Mouse (Mus musculus): ENCODE measurements around the gene Lpin2.

Lpin2 gene

DNA sequence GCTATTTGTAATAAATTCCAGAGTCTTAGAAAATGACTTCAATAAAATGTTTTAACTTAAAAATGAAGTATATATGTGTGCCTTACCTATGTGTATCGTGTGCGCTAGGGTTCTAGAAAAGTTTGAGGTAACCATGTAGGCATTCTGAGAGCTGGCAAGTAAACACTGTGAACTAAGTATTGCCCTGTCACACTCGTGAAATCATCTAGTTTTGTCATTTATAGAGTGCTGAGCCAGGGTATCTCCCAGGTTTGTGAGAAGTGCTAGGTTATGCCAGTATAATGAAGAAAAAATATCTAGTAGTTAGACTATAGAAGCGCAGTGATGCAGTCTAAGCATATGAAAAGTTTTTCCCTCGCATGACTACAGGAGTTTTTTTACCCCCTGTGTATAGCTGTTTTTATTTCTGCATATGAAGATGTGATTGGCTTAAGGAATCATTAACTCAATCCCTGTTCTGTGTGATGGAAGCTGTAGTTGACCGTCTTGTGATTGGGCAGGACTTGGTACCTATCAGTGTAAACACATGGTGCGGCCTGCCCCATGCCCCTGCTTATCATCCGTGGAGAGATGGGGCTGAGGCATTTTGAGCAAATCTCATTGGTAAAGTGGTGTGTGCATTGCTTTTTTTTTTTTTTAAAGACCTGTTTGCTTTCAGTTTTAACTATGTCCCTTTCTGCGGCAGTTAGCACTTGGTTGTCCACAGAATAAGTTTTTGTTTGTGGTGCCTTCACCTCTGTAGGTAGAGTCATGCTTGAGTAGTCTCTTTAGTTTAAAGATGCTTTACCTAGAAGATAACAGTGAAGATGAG is 21.8 kb downstream of the Lpin2 start:
- peak; percentile 44 for DNase-seq (ENCODE audit: low read depth)

GRCm38 (mm10) chr17:71204809-71205091 is 22.4 kb downstream of the Lpin2 start:
- DNase-seq (ENCODE audit: low read depth): no peak

DNA sequence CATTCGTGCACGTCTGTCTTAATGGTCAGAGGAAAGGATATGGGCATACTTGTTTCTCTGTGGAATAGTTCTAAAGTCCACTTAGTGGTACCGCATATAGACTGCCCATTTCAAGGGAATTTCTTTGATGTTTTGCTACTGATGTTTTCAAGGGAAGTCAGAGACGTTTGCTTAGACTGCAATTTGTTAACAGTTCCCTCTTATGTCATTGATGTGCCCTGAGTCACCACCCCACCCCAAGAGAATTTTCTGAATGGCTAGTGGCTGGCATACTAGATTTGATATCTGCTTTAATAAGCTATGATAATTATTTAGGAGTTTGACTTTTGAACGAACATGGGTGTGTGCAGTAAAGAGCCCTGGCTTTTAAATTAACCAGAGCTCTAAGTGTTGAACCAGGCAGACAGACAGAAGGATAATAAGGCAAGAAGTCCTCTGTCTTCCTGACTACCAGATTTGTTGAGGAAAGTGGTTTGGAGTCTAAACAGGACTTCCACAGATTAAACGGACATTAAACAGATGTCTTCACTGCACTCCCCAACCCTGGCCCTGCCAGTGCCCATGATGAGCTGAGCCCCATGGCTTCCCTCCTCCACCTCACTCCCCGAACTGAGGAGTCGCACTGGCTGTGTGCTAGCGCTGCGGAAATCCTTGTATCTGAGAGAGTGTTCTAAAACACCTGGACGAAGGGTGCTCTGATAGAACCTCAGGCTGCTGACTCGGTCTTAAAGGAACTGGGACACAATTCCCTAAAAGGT is 24.0 kb downstream of the Lpin2 start:
- no peak for DNase-seq (ENCODE audit: low read depth)

DNA sequence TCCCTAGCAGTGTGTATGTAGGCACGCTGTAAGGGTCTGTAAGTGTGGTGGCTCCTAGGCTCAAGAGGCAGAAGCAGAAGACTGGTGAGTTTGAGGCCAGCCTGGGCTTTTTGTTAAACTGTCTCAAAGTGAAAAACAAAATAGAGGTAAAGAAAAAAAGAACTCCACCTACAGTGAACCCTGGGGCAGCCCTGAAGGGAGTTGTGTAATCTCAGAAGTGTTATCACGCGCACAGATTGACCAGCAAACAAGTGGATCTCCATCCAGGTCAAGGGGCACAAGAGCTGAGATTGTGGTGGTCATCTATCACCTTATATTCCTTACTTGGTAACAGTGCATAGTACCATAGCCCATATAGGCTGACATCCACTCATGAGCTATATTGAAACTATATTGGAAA is 24.9 kb downstream of the Lpin2 start:
- no peak for DNase-seq (ENCODE audit: low read depth)

DNA sequence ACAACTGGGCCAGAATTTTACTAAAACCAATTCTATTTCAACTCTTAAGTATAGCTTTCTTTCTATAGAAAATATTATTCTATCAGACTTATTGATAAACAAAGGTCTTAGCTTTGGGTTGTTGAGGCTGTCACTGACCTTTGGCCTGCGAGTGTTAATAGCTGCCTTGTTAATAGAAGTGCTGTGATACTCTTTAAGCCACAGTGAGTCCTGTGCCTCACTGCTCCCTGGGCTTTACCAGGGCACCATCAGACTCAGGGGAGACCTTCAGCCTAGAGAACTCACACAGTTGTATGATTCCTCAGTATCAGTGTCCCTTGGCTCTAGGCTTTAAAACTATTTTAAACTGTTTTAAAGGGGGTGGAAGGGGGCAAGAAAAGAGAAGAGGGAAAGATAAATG is 26.0 kb downstream of the Lpin2 start:
- DNase-seq (ENCODE audit: low read depth): no peak

- no peak for DNase-seq (ENCODE audit: low read depth)
These were observed 26.6 kb downstream of the Lpin2 start for GRCm38 (mm10) chr17:71208921-71209320.

- DNase-seq (ENCODE audit: low read depth): no peak
These were observed 27.6 kb downstream of the Lpin2 start for GRCm38 (mm10) chr17:71209936-71210335.

- DNase-seq (ENCODE audit: low read depth): no peak
These were observed 29.7 kb downstream of the Lpin2 start for GRCm38 (mm10) chr17:71211962-71212646.

DNA sequence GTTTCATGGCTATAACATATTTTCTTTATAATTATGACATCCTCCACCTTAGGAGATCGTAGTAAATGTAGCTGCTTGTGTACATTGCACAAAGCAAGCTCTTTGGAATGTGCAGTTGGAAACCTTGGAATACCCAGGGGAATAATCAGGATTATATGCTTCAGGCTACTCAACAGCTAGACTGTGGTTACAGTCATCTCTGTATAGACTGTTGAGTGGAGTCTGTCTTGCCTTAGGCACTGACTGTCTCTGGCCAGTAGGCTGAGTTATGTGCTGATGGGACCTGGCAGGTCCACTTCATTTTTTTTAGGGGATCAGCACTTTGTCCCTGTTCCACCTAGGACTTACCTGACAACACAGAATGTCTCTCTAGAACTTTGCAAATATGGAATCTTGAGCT is 31.3 kb downstream of the Lpin2 start:
- no peak for DNase-seq (ENCODE audit: low read depth)

- no peak for DNase-seq (ENCODE audit: low read depth)
These were observed 32.3 kb downstream of the Lpin2 start for GRCm38 (mm10) chr17:71214514-71215240.

GRCm38 (mm10) chr17:71215241-71215839 is 33.0 kb downstream of the Lpin2 start:
- no peak for DNase-seq (ENCODE audit: low read depth)

GRCm38 (mm10) chr17:71216263-71216662 is 33.9 kb downstream of the Lpin2 start:
- no peak for DNase-seq (ENCODE audit: low read depth)

GRCm38 (mm10) chr17:71217111-71217685 is 34.8 kb downstream of the Lpin2 start:
- no peak for DNase-seq (ENCODE audit: low read depth)

GRCm38 (mm10) chr17:71221383-71221782 is 39.0 kb downstream of the Lpin2 start:
- DNase-seq (ENCODE audit: low read depth): no peak

DNA sequence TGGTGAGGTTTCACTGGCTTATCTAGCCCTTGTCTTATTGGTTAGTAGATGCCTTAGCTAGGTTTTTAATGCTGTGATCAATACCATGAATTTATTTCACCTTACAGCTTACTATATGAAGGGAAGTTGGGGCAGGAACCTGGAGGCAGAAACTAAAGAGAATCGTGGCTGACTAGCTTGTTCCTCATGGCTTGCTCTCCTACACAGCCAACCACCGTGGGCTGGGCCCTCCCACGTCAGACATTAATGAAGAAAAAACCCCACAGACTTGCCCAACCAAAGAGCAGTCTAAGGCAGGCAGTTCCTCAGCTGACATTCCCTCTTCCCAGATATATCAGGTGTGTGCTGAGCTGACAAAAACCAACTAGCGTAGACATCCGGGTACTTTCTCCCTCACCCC is 41.3 kb downstream of the Lpin2 start:
- no peak for DNase-seq (ENCODE audit: low read depth)

DNA sequence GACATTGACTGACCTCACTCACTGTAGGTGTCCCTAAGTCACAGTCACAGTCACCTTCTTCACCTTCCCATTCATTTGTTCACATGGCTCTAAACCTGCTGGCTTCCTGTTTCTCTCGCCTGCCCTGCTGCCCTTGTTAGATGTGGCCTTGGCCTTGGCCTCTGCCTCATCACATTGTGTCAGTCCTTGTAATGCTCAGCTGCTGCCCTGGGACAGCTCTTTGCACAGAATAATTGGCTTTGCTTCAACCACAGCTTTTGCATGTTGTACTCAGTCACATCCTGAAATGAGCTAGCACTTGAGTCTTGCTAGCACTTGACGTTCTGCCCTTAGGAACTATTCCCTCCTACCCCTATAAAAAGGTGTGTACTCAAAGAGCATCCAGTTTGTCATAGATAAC is 42.2 kb downstream of the Lpin2 start:
- no peak for DNase-seq (ENCODE audit: low read depth)

GRCm38 (mm10) chr17:71225091-71225490 is 42.7 kb downstream of the Lpin2 start:
- peak; percentile 38 for DNase-seq (ENCODE audit: low read depth)

- no peak for DNase-seq (ENCODE audit: low read depth)
These were observed 45.0 kb downstream of the Lpin2 start for GRCm38 (mm10) chr17:71227128-71227895.

GRCm38 (mm10) chr17:71228651-71229050 is 46.3 kb downstream of the Lpin2 start:
- no peak for DNase-seq (ENCODE audit: low read depth)

DNA sequence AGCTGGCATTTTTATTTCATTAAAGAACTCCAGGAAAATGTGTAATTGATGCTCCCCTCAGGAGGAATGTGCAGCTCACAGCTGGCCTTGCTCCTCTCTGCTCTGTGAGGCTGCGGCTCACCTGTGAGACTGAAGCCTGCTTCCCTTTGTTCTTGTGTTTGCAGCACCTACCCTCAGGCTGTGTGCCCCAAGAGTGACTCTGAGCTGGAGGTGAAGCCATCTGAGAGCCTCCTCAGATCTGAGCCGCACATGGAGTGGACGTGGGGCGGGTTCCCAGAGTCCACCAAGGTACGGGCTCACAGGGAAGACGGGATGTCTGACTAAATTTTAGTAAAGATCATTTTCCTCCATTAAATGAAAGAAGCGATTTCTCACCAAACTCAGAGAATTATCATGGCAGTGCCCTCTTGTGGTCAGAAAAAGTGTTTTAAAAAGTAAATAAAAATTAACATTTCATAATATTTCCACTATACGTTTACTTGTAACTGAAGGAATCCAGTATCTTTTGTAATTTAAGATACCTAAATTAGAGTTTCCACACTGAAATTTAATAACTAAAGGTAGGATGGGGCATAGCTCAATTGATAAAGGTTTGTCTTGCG is 47.8 kb downstream of the Lpin2 start:
- DNase-seq (ENCODE audit: low read depth): peak; percentile 33

All from naive thymus-derived CD4-positive, alpha-beta T cell, adult 2 months (primary cell).